Mouse (Mus musculus) ZHBTc4 (cell line): ENCODE measurements around the gene Arhgef18.

Experiments
- DNase-seq: peaks from one replicate; pipeline ENCODE4 v3.0.0-alpha.2; 2011; ENCODE audit warnings: low read depth, low spot score

Gene Arhgef18

GRCm38 (mm10) chr8:3500235-3501090, 107.7 kb downstream of the Arhgef18 start, which contains the start of gene Mcoln1:
Mcoln1 (plus strand) TSS chr8:3500457.
- DNase-seq, result peak; percentile 99

GRCm38 (mm10) chr8:3502217-3502616, 109.4 kb downstream of the Arhgef18 start:
- peak; percentile 39 for DNase-seq
